Mouse (Mus musculus) heart, embryonic 12.5 days (tissue): Measurements from ENCODE around the gene Rgs1. TPM values are rescaled to one million over a fixed set of nuclear protein-coding genes. Genes with fewer than 3 reads are reported as not detected.
A peak's percentile ranks its signal among the peaks of the same experiment; 100 is the strongest.

Experiments
- ATAC-seq: fragments of 200-750 bp; cut with Nextera tagmentation; 2 replicates; pipeline ENCODE4 v1.8.0; 2017; ENCODE audit warnings: moderate TSS enrichment, moderate library complexity; ENCODE audit not compliant: insufficient number of reproducible peaks, low FRiP score
- H3K27ac ChIP-seq: fragments of 300-500 bp; sonication (generic); 2 replicates; pipeline ENCODE4 v1.5.1; 2016; ENCODE audit warnings: mild to moderate bottlenecking, moderate library complexity; ENCODE audit not compliant: poor library complexity, severe bottlenecking
- H3K27me3 ChIP-seq: fragments of 300-500 bp; sonication (generic); replicated peaks from 2 replicates; pipeline ENCODE4 v1.6.1; 2016; ENCODE audit warnings: mild to moderate bottlenecking, moderate library complexity
- H3K36me3 ChIP-seq: fragments of 300-500 bp; sonication (generic); 2 replicates; pipeline ENCODE4 v1.6.1; 2016; ENCODE audit warnings: mild to moderate bottlenecking, moderate library complexity
- H3K4me1 ChIP-seq: fragments of 300-500 bp; sonication (generic); replicated peaks from 2 replicates; pipeline ENCODE4 v1.6.1; 2016; ENCODE audit warnings: mild to moderate bottlenecking
- H3K4me2 ChIP-seq: fragments of 300-500 bp; sonication (generic); 2 replicates; pipeline ENCODE4 v1.6.1; 2016; ENCODE audit warnings: mild to moderate bottlenecking, moderate library complexity
- H3K4me3 ChIP-seq: fragments of 300-500 bp; sonication (generic); 2 replicates; pipeline ENCODE4 v1.5.1; 2016; ENCODE audit warnings: mild to moderate bottlenecking
- H3K9ac ChIP-seq: fragments of 300-500 bp; sonication (generic); 2 replicates; pipeline ENCODE4 v1.6.1; 2016; ENCODE audit warnings: mild to moderate bottlenecking, moderate library complexity
- H3K9me3 ChIP-seq: fragments of 300-500 bp; sonication (generic); replicated peaks from 2 replicates; pipeline ENCODE4 v1.6.1; 2016; ENCODE audit warnings: mild to moderate bottlenecking, moderate library complexity
- WGBS: fragments of 180-500 bp; shearing (Covaris S2); methylation state at CpG from one replicate; pipeline ENCODE4 v1.1.7; 2016; 5-methylcytosine and 5-hydroxymethylcytosine counted together
- polyA plus RNA-seq: library from polyadenylated mRNA; unstranded; fragments of >200 nt; fragmentation: Nextera tagmentation; extraction: Ambion mirVana; gene quantifications from 2 replicates; pipeline ENCODE4 v1.2.1, GENCODE M21; 2016

The Rgs1 gene
- polyA plus RNA-seq, 1 experiment from 2014 or later: 0.37 TPM

DNA sequence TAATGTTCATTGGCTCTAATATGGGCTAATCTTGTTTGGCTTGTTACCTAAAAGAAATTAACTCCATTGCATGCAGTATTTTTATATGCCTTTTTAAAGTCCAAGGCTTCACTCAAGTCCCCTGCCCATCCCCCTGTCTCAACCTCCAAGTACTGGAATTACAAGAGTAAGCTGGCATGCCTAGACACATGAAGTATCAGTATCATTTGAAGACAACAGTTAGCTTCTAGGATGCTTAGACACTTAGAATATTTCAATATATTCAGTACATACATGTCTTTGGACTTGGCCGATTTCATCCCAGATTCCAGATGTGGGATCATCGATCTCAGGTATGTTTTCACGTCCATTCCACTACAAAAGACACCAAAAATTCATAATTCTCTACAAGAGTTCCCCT is 836 bp downstream of the Rgs1 start:
- H3K9ac ChIP-seq: no peak overlapping the region
- 88% methylated on average over 3 of the region's 3 CpGs for WGBS
- no peaks in the 10 kb centered on the region for H3K27me3 ChIP-seq
- ATAC-seq: no peak
- H3K27ac ChIP-seq: no peak overlapping the region
- H3K4me2 ChIP-seq: no peak overlapping the region
- H3K4me1 ChIP-seq: no peaks in the 10 kb centered on the region
- H3K9me3 ChIP-seq: no peaks in the 10 kb centered on the region
- H3K36me3 ChIP-seq: no peaks in the 10 kb centered on the region
- H3K4me3 ChIP-seq: no peak overlapping the region

DNA sequence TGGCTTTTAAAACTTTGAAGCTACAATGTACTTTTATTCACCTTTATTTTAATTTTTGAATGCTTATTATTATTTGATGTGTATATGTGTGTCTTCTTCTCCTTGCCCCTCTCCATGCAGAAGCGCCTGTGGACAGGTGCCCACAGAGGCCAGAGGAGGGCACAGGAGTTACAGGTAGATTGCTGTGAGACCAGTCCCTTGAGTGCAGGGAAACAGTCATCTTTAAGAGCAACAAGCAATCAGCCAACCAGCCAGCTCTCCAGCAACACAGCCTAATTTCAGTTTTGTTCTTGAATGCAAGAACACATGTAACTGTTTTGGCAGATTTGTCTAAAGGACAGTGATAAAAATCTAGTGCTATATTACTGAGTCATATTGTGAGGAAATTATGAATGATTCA is 1.7 kb downstream of the Rgs1 start:
- H3K4me1 ChIP-seq: no peaks in the 10 kb centered on the region
- no peaks in the 10 kb centered on the region for H3K36me3 ChIP-seq
- no peak overlapping the region for H3K27ac ChIP-seq
- no peak overlapping the region for H3K4me3 ChIP-seq
- WGBS: 91% methylated on average over 1 of the region's 1 CpGs
- H3K27me3 ChIP-seq: no peaks in the 10 kb centered on the region
- no peak overlapping the region for H3K4me2 ChIP-seq
- no peak for ATAC-seq
- H3K9ac ChIP-seq: no peak overlapping the region
- H3K9me3 ChIP-seq: no peaks in the 10 kb centered on the region

DNA sequence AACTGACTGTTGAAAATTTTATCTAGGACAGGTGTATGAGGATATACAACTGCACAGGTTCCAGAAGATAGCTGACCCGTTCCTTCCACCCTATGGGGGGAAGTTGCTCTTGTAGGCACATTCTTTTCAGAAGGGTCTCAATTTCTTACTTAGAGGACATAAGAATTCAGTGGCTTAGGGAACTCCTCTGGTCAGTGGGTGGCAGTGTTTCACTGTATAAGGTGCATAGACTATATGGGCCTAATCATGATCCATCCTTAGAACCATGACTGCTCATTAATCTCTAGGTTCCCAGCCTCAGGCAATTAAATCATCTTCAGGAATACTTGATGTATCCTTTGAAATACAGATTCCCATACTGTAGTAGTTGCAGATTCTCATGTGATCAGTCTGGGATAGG is 5.5 kb downstream of the Rgs1 start:
- no peaks in the 10 kb centered on the region for H3K4me1 ChIP-seq
- H3K9ac ChIP-seq: no peak overlapping the region
- no peak overlapping the region for H3K4me2 ChIP-seq
- 0 out of 2 replicates have a peak, but pooled peaks have one; percentile 39 for ATAC-seq
- WGBS: 46% methylated on average over 1 of the region's 1 CpGs
- no peaks in the 10 kb centered on the region for H3K9me3 ChIP-seq
- no peak overlapping the region for H3K27ac ChIP-seq
- H3K27me3 ChIP-seq: no peaks in the 10 kb centered on the region
- H3K4me3 ChIP-seq: no peak overlapping the region
- no peaks in the 10 kb centered on the region for H3K36me3 ChIP-seq

DNA sequence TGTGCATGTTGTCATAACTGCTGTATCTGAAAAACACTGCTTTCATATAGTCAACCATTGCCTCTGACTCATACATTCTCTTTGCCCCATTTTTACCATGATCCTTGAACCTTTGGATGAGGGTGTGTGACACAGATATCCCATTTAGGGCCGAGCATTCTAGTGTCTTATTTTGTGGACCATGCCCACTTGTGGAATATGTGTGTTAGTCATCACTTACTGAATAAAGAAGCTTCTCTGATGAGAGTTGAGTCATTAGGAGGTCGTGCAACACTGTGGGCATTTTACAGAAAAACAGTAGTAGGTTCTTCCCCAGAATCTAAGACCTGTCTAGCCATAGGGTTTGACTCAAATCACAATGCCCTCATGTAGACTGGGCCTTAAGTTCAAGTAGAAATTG is 9.8 kb downstream of the Rgs1 start:
- H3K27me3 ChIP-seq: no peaks in the 10 kb centered on the region
- no peak overlapping the region for H3K9ac ChIP-seq
- 63% methylated on average over 2 of the region's 2 CpGs for WGBS
- H3K27ac ChIP-seq: no peak overlapping the region
- H3K4me3 ChIP-seq: no peak overlapping the region
- H3K4me1 ChIP-seq: no peaks in the 10 kb centered on the region
- no peak overlapping the region for H3K4me2 ChIP-seq
- no peaks in the 10 kb centered on the region for H3K36me3 ChIP-seq
- no peaks in the 10 kb centered on the region for H3K9me3 ChIP-seq
- ATAC-seq: no peak

DNA sequence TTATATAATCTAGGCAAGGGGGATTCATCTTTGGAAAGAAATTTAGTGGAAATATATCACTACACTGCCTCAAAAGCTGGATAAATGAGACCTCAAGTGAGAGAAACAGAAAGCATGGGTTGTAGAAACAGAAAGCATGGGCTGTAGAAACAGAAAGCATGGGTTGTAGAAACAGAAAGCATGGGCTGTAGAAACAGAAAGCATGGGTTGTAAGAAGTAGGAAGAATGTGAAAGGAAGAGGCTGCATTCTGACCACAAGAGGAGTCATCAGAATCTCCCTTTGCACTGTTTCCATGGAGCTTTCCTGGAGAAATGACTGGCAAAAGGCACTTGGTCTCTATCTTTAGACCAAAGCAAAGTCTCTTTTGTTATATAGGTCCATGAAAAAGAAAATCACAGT is 33.8 kb downstream of the Rgs1 start:
- no peaks in the 10 kb centered on the region for H3K36me3 ChIP-seq
- H3K27me3 ChIP-seq: no peaks in the 10 kb centered on the region
- no peak for ATAC-seq
- no peaks in the 10 kb centered on the region for H3K9me3 ChIP-seq
- no peak overlapping the region for H3K4me2 ChIP-seq
- H3K4me1 ChIP-seq: no peaks in the 10 kb centered on the region
- H3K27ac ChIP-seq: no peak overlapping the region
- no peak overlapping the region for H3K4me3 ChIP-seq
- no peak overlapping the region for H3K9ac ChIP-seq

DNA sequence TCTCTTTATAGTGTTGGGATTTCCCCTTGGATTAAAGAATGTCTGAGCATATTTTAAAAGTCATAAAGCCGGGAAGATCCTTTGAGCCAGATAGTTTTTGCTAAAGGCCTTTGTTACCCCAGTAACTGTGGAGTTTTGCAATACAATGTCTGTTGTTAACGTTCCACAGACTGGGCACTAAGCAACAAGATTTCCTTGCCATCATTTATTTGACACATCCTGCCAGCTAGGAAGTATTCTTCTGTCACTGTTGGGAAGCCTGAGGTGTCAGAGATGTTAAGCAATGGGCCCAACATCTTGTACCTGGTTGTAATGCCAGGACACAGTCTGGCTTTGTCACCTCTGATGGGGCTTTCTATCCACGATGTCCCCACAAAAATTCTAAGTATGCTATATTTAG is 38.1 kb downstream of the Rgs1 start:
- no peak for ATAC-seq
- Histone ChIP-seq H3K9me3 (no peaks in the 10 kb centered on the region), H3K36me3 (no peaks in the 10 kb centered on the region), H3K27ac (no peak overlapping the region), H3K4me3 (no peak overlapping the region), H3K9ac (no peak overlapping the region), H3K27me3 (no peaks in the 10 kb centered on the region), H3K4me1 (no peaks in the 10 kb centered on the region), H3K4me2 (no peak overlapping the region)
- 67% methylated on average over 3 of the region's 3 CpGs for WGBS

DNA sequence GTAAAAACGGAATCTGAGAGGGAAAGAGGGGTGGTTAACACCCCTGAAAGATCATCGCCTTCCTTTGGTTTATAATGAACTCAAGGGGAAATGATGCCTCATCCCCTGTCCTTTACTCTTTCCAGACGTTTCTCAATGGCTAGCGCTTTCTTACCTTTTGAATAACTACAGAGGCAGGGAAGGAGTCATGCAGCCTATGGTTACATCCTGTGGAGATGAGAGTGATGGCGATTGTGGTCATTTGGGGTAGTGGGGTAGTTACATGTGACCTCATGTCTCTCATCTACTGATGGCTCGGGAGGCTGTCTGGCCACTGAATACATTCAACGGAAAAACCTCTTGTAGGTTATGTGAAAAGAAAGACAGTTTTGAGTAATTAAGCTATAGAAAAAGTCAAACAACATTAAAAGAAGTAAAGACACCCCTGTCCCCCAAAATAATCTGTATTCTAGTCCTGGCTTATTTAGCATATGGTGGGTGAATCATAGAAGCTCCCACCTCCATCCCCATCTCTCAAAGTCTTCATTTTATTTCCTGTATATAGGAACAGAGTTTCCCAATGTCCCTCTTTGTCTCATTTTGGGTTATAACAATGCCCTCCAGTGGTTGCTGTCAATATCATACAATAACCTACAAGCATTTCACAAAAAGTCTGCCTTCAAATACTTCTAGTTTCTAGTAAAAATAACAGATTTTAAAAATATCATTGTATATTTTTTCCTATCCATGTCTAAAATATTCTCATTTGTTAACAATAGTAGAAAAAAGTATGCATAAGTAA is 42.6 kb downstream of the Rgs1 start:
- H3K4me1 ChIP-seq: no peaks in the 10 kb centered on the region
- no peaks in the 10 kb centered on the region for H3K27me3 ChIP-seq
- no peak for ATAC-seq
- no peak overlapping the region for H3K9ac ChIP-seq
- no peak overlapping the region for H3K4me2 ChIP-seq
- H3K27ac ChIP-seq: no peak overlapping the region
- WGBS: 66% methylated on average over 7 of the region's 7 CpGs
- H3K4me3 ChIP-seq: no peak overlapping the region
- H3K9me3 ChIP-seq: no peaks in the 10 kb centered on the region
- no peaks in the 10 kb centered on the region for H3K36me3 ChIP-seq

DNA sequence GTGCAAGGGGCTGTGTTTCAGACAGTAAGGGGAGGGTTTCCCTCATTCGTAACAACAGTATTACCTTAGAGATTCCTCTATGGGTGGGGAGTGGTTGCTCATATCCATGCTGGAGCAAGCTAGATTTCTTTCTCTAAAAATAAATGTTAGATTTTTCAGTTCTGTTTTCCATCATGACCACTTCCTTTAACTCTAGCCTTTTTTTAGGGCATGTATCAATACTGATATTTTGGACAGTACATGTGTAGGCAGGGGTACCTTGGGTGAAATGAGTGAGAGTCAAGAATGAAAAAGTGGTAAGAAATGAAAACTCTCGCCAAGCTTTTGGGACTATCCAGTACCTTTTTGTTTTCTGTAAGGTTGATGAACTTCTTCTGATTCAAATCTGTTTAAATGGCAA is 44.3 kb downstream of the Rgs1 start:
- Histone ChIP-seq H3K9me3 (no peaks in the 10 kb centered on the region), H3K27me3 (no peaks in the 10 kb centered on the region), H3K4me2 (no peak overlapping the region), H3K9ac (no peak overlapping the region), H3K27ac (no peak overlapping the region), H3K4me3 (no peak overlapping the region), H3K36me3 (no peaks in the 10 kb centered on the region), H3K4me1 (no peaks in the 10 kb centered on the region)
- ATAC-seq: no peak
- 89% methylated on average over 2 of the region's 2 CpGs for WGBS

DNA sequence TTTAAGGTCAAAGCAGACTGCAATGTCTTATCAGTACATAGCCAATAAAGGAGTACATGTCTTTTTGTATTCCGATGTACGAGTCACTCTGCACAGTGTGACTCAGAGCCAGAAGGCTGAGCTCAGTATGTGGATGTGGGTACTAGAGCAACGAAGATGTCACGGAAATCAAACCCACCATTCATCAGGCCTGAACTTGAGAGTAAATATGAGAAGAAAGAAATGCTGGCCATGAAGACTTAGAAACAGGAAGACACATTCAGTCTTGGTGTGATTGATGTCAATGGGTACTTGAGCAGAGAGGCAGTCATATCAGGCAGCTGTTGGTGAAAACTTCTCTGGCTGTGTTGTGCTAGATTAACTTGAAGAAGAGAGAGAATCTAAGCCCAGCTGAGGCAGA is 46.1 kb downstream of the Rgs1 start:
- Histone ChIP-seq H3K4me3 (no peak overlapping the region), H3K27me3 (no peaks in the 10 kb centered on the region), H3K9ac (no peak overlapping the region), H3K36me3 (no peaks in the 10 kb centered on the region), H3K4me1 (no peaks in the 10 kb centered on the region), H3K9me3 (no peaks in the 10 kb centered on the region), H3K4me2 (no peak overlapping the region), H3K27ac (no peak overlapping the region)
- ATAC-seq: no peak
- 64% methylated on average over 4 of the region's 4 CpGs for WGBS

DNA sequence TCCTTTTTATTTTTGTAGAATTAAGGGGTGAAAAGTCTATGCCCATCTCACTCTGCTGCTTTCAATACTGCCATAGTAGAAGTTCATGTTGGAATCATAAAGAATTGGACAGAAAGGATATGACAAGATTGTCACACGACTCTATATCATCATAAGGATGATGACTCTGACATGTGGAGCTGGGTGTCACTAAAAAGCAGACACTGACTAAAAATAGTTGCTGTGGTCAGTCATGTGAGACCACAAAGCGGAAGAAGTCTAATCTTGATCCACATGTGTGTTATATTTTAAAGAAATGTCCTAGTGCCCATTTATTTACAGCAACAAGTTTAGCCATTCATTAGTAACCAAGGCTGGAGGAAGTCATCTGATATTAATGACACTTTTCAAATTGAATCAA is 48.5 kb downstream of the Rgs1 start:
- 49% methylated on average over 2 of the region's 2 CpGs for WGBS
- H3K36me3 ChIP-seq: no peaks in the 10 kb centered on the region
- no peak overlapping the region for H3K4me2 ChIP-seq
- no peak overlapping the region for H3K4me3 ChIP-seq
- H3K9ac ChIP-seq: no peak overlapping the region
- ATAC-seq: no peak
- no peaks in the 10 kb centered on the region for H3K4me1 ChIP-seq
- H3K27me3 ChIP-seq: no peaks in the 10 kb centered on the region
- no peak overlapping the region for H3K27ac ChIP-seq
- H3K9me3 ChIP-seq: no peaks in the 10 kb centered on the region

DNA sequence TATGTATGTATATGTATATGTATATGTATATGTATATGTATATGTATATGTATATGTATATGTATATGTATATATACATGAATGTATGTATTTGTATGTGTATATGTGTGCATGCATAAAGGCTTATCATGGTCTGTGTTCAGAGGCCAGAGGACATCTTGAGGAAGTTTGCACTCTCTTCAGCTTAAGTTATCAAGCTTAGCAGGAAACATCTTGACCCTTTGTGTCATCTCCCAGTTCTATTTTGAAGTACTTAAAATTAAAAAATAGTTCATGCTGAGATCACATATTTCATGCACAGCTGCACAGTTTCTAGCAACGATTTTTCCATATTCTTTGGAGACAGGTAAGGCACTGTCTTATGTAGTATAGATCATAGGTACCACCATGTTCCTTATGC is 49.5 kb downstream of the Rgs1 start:
- H3K9me3 ChIP-seq: no peaks in the 10 kb centered on the region
- no peak for ATAC-seq
- 52% methylated on average over 1 of the region's 1 CpGs for WGBS
- H3K4me2 ChIP-seq: no peak overlapping the region
- no peaks in the 10 kb centered on the region for H3K27me3 ChIP-seq
- H3K27ac ChIP-seq: no peak overlapping the region
- H3K4me3 ChIP-seq: no peak overlapping the region
- no peaks in the 10 kb centered on the region for H3K36me3 ChIP-seq
- no peaks in the 10 kb centered on the region for H3K4me1 ChIP-seq
- H3K9ac ChIP-seq: no peak overlapping the region

DNA sequence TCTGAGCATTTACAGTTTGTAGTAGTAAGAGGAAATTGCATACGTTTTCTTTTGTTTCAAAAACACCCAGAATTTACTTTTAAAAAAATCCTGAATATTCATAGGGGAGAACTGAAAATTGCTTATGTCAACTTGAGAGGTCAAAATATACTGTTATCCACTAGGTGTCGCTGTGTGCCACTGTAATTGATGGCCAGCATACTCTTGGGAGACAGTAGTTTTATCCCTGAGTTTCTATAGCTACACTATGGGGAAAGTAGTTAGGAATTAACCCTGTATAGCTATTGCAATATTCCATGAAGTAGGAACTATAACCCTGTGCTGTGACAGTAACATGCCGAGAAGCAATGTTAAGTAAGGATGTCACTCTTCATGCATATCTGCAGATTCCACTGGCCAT is 51.4 kb downstream of the Rgs1 start:
- H3K27ac ChIP-seq: no peak overlapping the region
- no peaks in the 10 kb centered on the region for H3K36me3 ChIP-seq
- 26% methylated on average over 3 of the region's 3 CpGs for WGBS
- H3K4me2 ChIP-seq: no peak overlapping the region
- no peak for ATAC-seq
- no peaks in the 10 kb centered on the region for H3K9me3 ChIP-seq
- H3K9ac ChIP-seq: no peak overlapping the region
- no peak overlapping the region for H3K4me3 ChIP-seq
- H3K27me3 ChIP-seq: no peaks in the 10 kb centered on the region
- no peaks in the 10 kb centered on the region for H3K4me1 ChIP-seq
